Mouse (Mus musculus): ENCODE data around the gene Gm13288. TPM values are rescaled to one million over a fixed set of nuclear protein-coding genes. Genes with fewer than 3 reads are reported as not detected.
A peak's percentile ranks its signal among the peaks of the same experiment; 100 is the strongest.
"Not testable (repeated sequence)": the region's sequence is repeated elsewhere in the genome, so short reads cannot be mapped to it uniquely, and the experiment has no call there.

Gm13288 gene
- polyA plus RNA-seq, 1 experiment from 2014 or later: 0.08 TPM

GRCm38 (mm10) chr4:88805761-88806160 is 430 bp downstream of the Gm13288 start:
- WGBS: 3% methylated on average over 7 of the region's 34 CpGs
- H3K4me1 ChIP-seq (replicated peaks); H3K36me3 ChIP-seq; ATAC-seq (replicated peaks; ENCODE audit: insufficient number of reproducible peaks, insufficient read depth, low FRiP score, low read depth); H3K27ac ChIP-seq; H3K9me3 ChIP-seq (replicated peaks); H3K9ac ChIP-seq: not testable (repeated sequence)
- Histone ChIP-seq H3K27me3 (peaks cover 10% of the 10 kb centered on the region), H3K4me2 (0 out of 2 replicates have a peak overlapping the region, but pooled peaks have one; percentile 43), H3K4me3 (peak overlapping the region; percentile 27; the same call in 1 of the 2 replicates)

GRCm38 (mm10) chr4:88815928-88816327 is 10.6 kb downstream of the Gm13288 start, which contains the start of gene Ifna7:
Gene Ifna7 (plus strand): TSS chr4:88816228.
- Histone ChIP-seq H3K4me3 (no peak within 1 kb of the TSS), H3K4me2 (no peak within 1 kb of the TSS), H3K4me1 (replicated peaks) (no peaks in the 10 kb centered on the region), H3K36me3 (no peaks in the 10 kb centered on the region), H3K9ac (no peak within 1 kb of the TSS), H3K27me3 (no peaks in the 10 kb centered on the region), H3K9me3 (replicated peaks) (no peaks in the 10 kb centered on the region), H3K27ac (no peak within 1 kb of the TSS)
- no peak for ATAC-seq (replicated peaks; ENCODE audit: insufficient number of reproducible peaks, insufficient read depth, low FRiP score, low read depth)
- 52% methylated on average over 3 of the region's 3 CpGs for WGBS

- H3K4me3 ChIP-seq: no peak within 1 kb of the TSS
- no peak within 1 kb of the TSS for H3K4me2 ChIP-seq
- no peaks in the 10 kb centered on the region for H3K27me3 ChIP-seq
- H3K4me1 ChIP-seq (replicated peaks): no peaks in the 10 kb centered on the region
- no peaks in the 10 kb centered on the region for H3K9me3 ChIP-seq (replicated peaks)
- 73% methylated on average over 1 of the region's 1 CpGs for WGBS
- no peak within 1 kb of the TSS for H3K9ac ChIP-seq
- H3K27ac ChIP-seq: no peak within 1 kb of the TSS
- no peaks in the 10 kb centered on the region for H3K36me3 ChIP-seq
- ATAC-seq (replicated peaks; ENCODE audit: insufficient number of reproducible peaks, insufficient read depth, low FRiP score, low read depth): no peak
Observed at GRCm38 (mm10) chr4:88819659-88820058, 14.3 kb downstream of the Gm13288 start, which contains the start of gene Ifna11. Gene Ifna11 (plus strand): TSS chr4:88819959.

- Histone ChIP-seq H3K9ac (no peak overlapping the region), H3K36me3 (no peaks in the 10 kb centered on the region), H3K4me1 (replicated peaks) (no peaks in the 10 kb centered on the region), H3K27ac (no peak overlapping the region), H3K4me3 (no peak overlapping the region), H3K9me3 (replicated peaks) (no peaks in the 10 kb centered on the region), H3K4me2 (no peak overlapping the region), H3K27me3 (no peaks in the 10 kb centered on the region)
- ATAC-seq (replicated peaks; ENCODE audit: insufficient number of reproducible peaks, insufficient read depth, low FRiP score, low read depth): no peak
- 25% methylated on average over 4 of the region's 4 CpGs for WGBS
Observed at GRCm38 (mm10) chr4:88822995-88823394, 17.7 kb downstream of the Gm13288 start.

GRCm38 (mm10) chr4:88827116-88827515 is 21.8 kb downstream of the Gm13288 start, which contains the start of gene Ifna6:
Gene Ifna6 (plus strand): TSS chr4:88827416.
- H3K27ac ChIP-seq; H3K27me3 ChIP-seq; H3K4me3 ChIP-seq; H3K9ac ChIP-seq; ATAC-seq (replicated peaks; ENCODE audit: insufficient number of reproducible peaks, insufficient read depth, low FRiP score, low read depth); H3K4me2 ChIP-seq; H3K36me3 ChIP-seq; H3K4me1 ChIP-seq (replicated peaks); H3K9me3 ChIP-seq (replicated peaks): not testable (repeated sequence)

- no peaks in the 10 kb centered on the region for H3K27me3 ChIP-seq
- 14% methylated on average over 4 of the region's 4 CpGs for WGBS
- no peak overlapping the region for H3K4me2 ChIP-seq
- H3K4me3 ChIP-seq: no peak overlapping the region
- H3K9ac ChIP-seq: no peak overlapping the region
- no peaks in the 10 kb centered on the region for H3K9me3 ChIP-seq (replicated peaks)
- ATAC-seq (replicated peaks; ENCODE audit: insufficient number of reproducible peaks, insufficient read depth, low FRiP score, low read depth): no peak
- no peak overlapping the region for H3K27ac ChIP-seq
- no peaks in the 10 kb centered on the region for H3K4me1 ChIP-seq (replicated peaks)
- no peaks in the 10 kb centered on the region for H3K36me3 ChIP-seq
Observed at GRCm38 (mm10) chr4:88830523-88830922, 25.2 kb downstream of the Gm13288 start.

GRCm38 (mm10) chr4:88835225-88835624 is 29.9 kb downstream of the Gm13288 start, which contains the start of gene Ifna5:
Gene Ifna5 (plus strand): TSS chr4:88835525.
- not testable (repeated sequence) for ATAC-seq (replicated peaks; ENCODE audit: insufficient number of reproducible peaks, insufficient read depth, low FRiP score, low read depth); H3K27ac ChIP-seq; H3K27me3 ChIP-seq; H3K4me3 ChIP-seq; H3K4me2 ChIP-seq; H3K9ac ChIP-seq; H3K9me3 ChIP-seq (replicated peaks); H3K4me1 ChIP-seq (replicated peaks); H3K36me3 ChIP-seq
- WGBS: 72% methylated on average over 1 of the region's 1 CpGs

GRCm38 (mm10) chr4:88838828-88839227 is 33.5 kb downstream of the Gm13288 start:
- H3K4me3 ChIP-seq: no peak overlapping the region
- 38% methylated on average over 3 of the region's 3 CpGs for whole genome bisulfite sequencing
- ATAC-seq (replicated peaks; ENCODE audit: insufficient number of reproducible peaks, insufficient read depth, low FRiP score, low read depth): no peak

GRCm38 (mm10) chr4:88840058-88840457 is 34.7 kb downstream of the Gm13288 start:
- Histone ChIP-seq H3K36me3 (no peaks in the 10 kb centered on the region), H3K4me1 (replicated peaks) (no peaks in the 10 kb centered on the region), H3K27me3 (no peaks in the 10 kb centered on the region), H3K27ac (no peak overlapping the region), H3K9ac (no peak overlapping the region), H3K4me2 (no peak overlapping the region), H3K9me3 (replicated peaks) (no peaks in the 10 kb centered on the region), H3K4me3 (no peak overlapping the region)
- no peak for ATAC-seq (replicated peaks; ENCODE audit: insufficient number of reproducible peaks, insufficient read depth, low FRiP score, low read depth)
- 48% methylated on average over 3 of the region's 3 CpGs for WGBS

More at GRCm38 (mm10) chr4:88838828-88839227, 33.5 kb downstream of the Gm13288 start:
- Histone ChIP-seq H3K4me1 (replicated peaks) (no peaks in the 10 kb centered on the region), H3K9ac (no peak overlapping the region), H3K36me3 (no peaks in the 10 kb centered on the region), H3K4me2 (no peak overlapping the region), H3K9me3 (replicated peaks) (no peaks in the 10 kb centered on the region), H3K27ac (no peak overlapping the region), H3K27me3 (no peaks in the 10 kb centered on the region)

- WGBS: 71% methylated on average over 2 of the region's 2 CpGs
- no peak within 1 kb of the TSS for H3K4me2 ChIP-seq
- no peak for ATAC-seq (replicated peaks; ENCODE audit: insufficient number of reproducible peaks, insufficient read depth, low FRiP score, low read depth)
Observed at GRCm38 (mm10) chr4:88841438-88841911, 36.1 kb downstream of the Gm13288 start, which contains the start of gene Ifna4. Gene Ifna4 (plus strand): TSS chr4:88841861.

GRCm38 (mm10) chr4:88845334-88845733 is 40.0 kb downstream of the Gm13288 start:
- Histone ChIP-seq H3K4me1 (replicated peaks) (no peaks in the 10 kb centered on the region), H3K27ac (no peak overlapping the region), H3K4me2 (no peak overlapping the region), H3K4me3 (no peak overlapping the region), H3K9ac (no peak overlapping the region), H3K36me3 (no peaks in the 10 kb centered on the region), H3K9me3 (replicated peaks) (no peaks in the 10 kb centered on the region), H3K27me3 (no peaks in the 10 kb centered on the region; the same call in 1 of the 2 replicates)
- ATAC-seq (replicated peaks; ENCODE audit: insufficient number of reproducible peaks, insufficient read depth, low FRiP score, low read depth): no peak
- 47% methylated on average over 2 of the region's 2 CpGs for WGBS

More at GRCm38 (mm10) chr4:88841438-88841911, 36.1 kb downstream of the Gm13288 start, which contains the start of gene Ifna4:
- Histone ChIP-seq H3K27me3 (no peaks in the 10 kb centered on the region), H3K4me1 (replicated peaks) (no peaks in the 10 kb centered on the region), H3K4me3 (no peak within 1 kb of the TSS), H3K9ac (no peak within 1 kb of the TSS), H3K27ac (no peak within 1 kb of the TSS), H3K9me3 (replicated peaks) (no peaks in the 10 kb centered on the region), H3K36me3 (no peaks in the 10 kb centered on the region)

GRCm38 (mm10) chr4:88849698-88850097 is 44.4 kb downstream of the Gm13288 start, which contains the start of gene Ifna1:
Gene Ifna1 (plus strand): TSS chr4:88850087.
- no peaks in the 10 kb centered on the region; the same call in 1 of the 2 replicates for H3K27me3 ChIP-seq
- 71% methylated on average over 1 of the region's 1 CpGs for WGBS
- H3K27ac ChIP-seq: no peak within 1 kb of the TSS
- no peak within 1 kb of the TSS for H3K4me3 ChIP-seq
- no peaks in the 10 kb centered on the region for H3K4me1 ChIP-seq (replicated peaks)
- no peak for ATAC-seq (replicated peaks; ENCODE audit: insufficient number of reproducible peaks, insufficient read depth, low FRiP score, low read depth)
- H3K9me3 ChIP-seq (replicated peaks): no peaks in the 10 kb centered on the region
- no peak within 1 kb of the TSS for H3K4me2 ChIP-seq
- H3K36me3 ChIP-seq: no peaks in the 10 kb centered on the region
- H3K9ac ChIP-seq: no peak within 1 kb of the TSS

Measured in heart, embryonic 15.5 days (tissue).